Mouse (Mus musculus): Measurements from ENCODE around the gene Polr1d.

GRCm38 (mm10) chr5:147131912-147132311 lies 55.1 kb downstream of the Polr1d start:
- TF ChIP-seq CTCF (IDR thresholded peaks at IDR 0.05; ENCODE audit: insufficient read depth, low read length) (no peak), POLR2A (IDR thresholded peaks at IDR 0.05; ENCODE audit: borderline replicate concordance, extremely low read depth, low read depth, low read length) (no peak)
